ENCODE assay signal across 9 mouse cellular contexts in genomic region chr7:128208187-128208586, GRCm38 (mm10). TPM values are rescaled to one million over a fixed set of nuclear protein-coding genes. Genes with fewer than 3 reads are reported as not detected.
DNase-seq lines count a peak whose midpoint lies in the region; ATAC-seq and TF ChIP-seq lines count a peak whose summit lies in the region.
"Had no signal": no experiment of that assay in that cellular context is flagged by ENCODE, and none has a peak within 500 bp of the region (broad histone marks: within the 10 kb centered on the region; RNA-seq: fewer than 3 reads in every experiment).

No protein-coding gene starts in this region.

- 11% methylated on average over 4 of the region's 4 CpGs for WGBS in forebrain, embryonic 10.5 days
- 7% methylated on average over 4 of the region's 4 CpGs for whole genome bisulfite sequencing in forebrain, embryonic 13.5 days
- 8% methylated on average over 4 of the region's 4 CpGs for WGBS in embryonic facial prominence, embryonic 10.5 days
- WGBS in intestine, postnatal 0 days: 8% methylated on average over 4 of the region's 4 CpGs
- WGBS in lung, postnatal 0 days: 6% methylated on average over 4 of the region's 4 CpGs
- 6% methylated on average over 4 of the region's 4 CpGs for WGBS in small intestine, adult 2 months

- no peaks in the 10 kb centered on the region for H3K4me1 ChIP-seq in forebrain, embryonic 10.5 days
- H3K4me1 ChIP-seq in forebrain, embryonic 13.5 days: no peaks in the 10 kb centered on the region
- no peaks in the 10 kb centered on the region for H3K4me1 ChIP-seq in embryonic facial prominence, embryonic 10.5 days
- H3K4me1 ChIP-seq in intestine, postnatal 0 days (replicated peaks; ENCODE audit: control insufficient read depth, insufficient read depth, low read length): no peaks in the 10 kb centered on the region; the same call in 1 of the 2 replicates
- H3K4me1 ChIP-seq in lung, postnatal 0 days (ENCODE audit: insufficient read depth, low read depth, low read length): no peaks in the 10 kb centered on the region
- peaks cover 8% of the 10 kb centered on the region for H3K4me1 ChIP-seq in small intestine, adult 2 months (ENCODE audit: control insufficient read depth, insufficient read depth, insufficient read length, low read length)
- H3K4me1 ChIP-seq: liver, embryonic 15.5 days had no signal

- H3K4me2 ChIP-seq in forebrain, embryonic 13.5 days: no peak overlapping the region
- H3K4me2 ChIP-seq in intestine, postnatal 0 days (replicated peaks; ENCODE audit: low read depth): no peak overlapping the region
- no peak overlapping the region for H3K4me2 ChIP-seq in lung, postnatal 0 days (replicated peaks; ENCODE audit: low read depth, low read length)
- H3K4me2 ChIP-seq: liver, embryonic 15.5 days had no signal

- peak; percentile 97 for TF ChIP-seq CTCF in intestine, postnatal 0 days (IDR thresholded peaks at IDR 0.05; ENCODE audit: low read depth)
- TF ChIP-seq CTCF in lung, postnatal 0 days (IDR thresholded peaks at IDR 0.05): peak; percentile 94
- peak; percentile 81; the same call in 1 of the 2 replicates for TF ChIP-seq CTCF in small intestine, adult 2 months (IDR thresholded peaks at IDR 0.05; ENCODE audit: extremely low read depth, insufficient read length, insufficient replicate concordance, low read depth, low read length)

- H3K36me3 ChIP-seq in forebrain, embryonic 10.5 days (replicated peaks): no peaks in the 10 kb centered on the region
- H3K36me3 ChIP-seq in forebrain, embryonic 13.5 days (ENCODE audit: poor library complexity, severe bottlenecking): no peaks in the 10 kb centered on the region
- H3K36me3 ChIP-seq in embryonic facial prominence, embryonic 10.5 days (replicated peaks): no peaks in the 10 kb centered on the region
- H3K36me3 ChIP-seq in intestine, postnatal 0 days (ENCODE audit: control insufficient read depth, insufficient read depth): no peaks in the 10 kb centered on the region
- H3K36me3 ChIP-seq in lung, postnatal 0 days (ENCODE audit: insufficient read depth, low read length): no peaks in the 10 kb centered on the region
- H3K36me3 ChIP-seq in small intestine, adult 2 months (ENCODE audit: control insufficient read depth, insufficient read depth, low read length): no peaks in the 10 kb centered on the region
- H3K36me3 ChIP-seq: liver, embryonic 15.5 days had no signal

- no peak overlapping the region for H3K27ac ChIP-seq in forebrain, embryonic 10.5 days
- H3K27ac ChIP-seq in forebrain, embryonic 13.5 days: no peak overlapping the region
- H3K27ac ChIP-seq in embryonic facial prominence, embryonic 10.5 days (replicated peaks): no peak overlapping the region
- no peak overlapping the region for H3K27ac ChIP-seq in intestine, postnatal 0 days (ENCODE audit: low read depth, low read length)
- no peak overlapping the region for H3K27ac ChIP-seq in lung, postnatal 0 days (ENCODE audit: low read length)
- no peak overlapping the region for H3K27ac ChIP-seq in small intestine, adult 2 months (ENCODE audit: insufficient read depth, low read depth, low read length)
- H3K27ac ChIP-seq: liver, embryonic 15.5 days had no signal

- no peaks in the 10 kb centered on the region for H3K27me3 ChIP-seq in forebrain, embryonic 10.5 days (ENCODE audit: poor library complexity, severe bottlenecking)
- no peaks in the 10 kb centered on the region for H3K27me3 ChIP-seq in forebrain, embryonic 13.5 days
- H3K27me3 ChIP-seq in embryonic facial prominence, embryonic 10.5 days (replicated peaks; ENCODE audit: low read depth, poor library complexity, severe bottlenecking): no peaks in the 10 kb centered on the region
- H3K27me3 ChIP-seq in intestine, postnatal 0 days (replicated peaks; ENCODE audit: control insufficient read depth, insufficient read depth, low read length): no peaks in the 10 kb centered on the region
- H3K27me3 ChIP-seq in lung, postnatal 0 days (replicated peaks; ENCODE audit: insufficient read depth, low read length): no peaks in the 10 kb centered on the region
- no peaks in the 10 kb centered on the region for H3K27me3 ChIP-seq in small intestine, adult 2 months (ENCODE audit: control insufficient read depth, insufficient read depth, low read length)
- H3K27me3 ChIP-seq: liver, embryonic 15.5 days had no signal

- TF ChIP-seq EP300 in lung, postnatal 0 days (IDR thresholded peaks at IDR 0.05): no peak

- no peak for TF ChIP-seq POLR2A in small intestine, adult 2 months (IDR thresholded peaks at IDR 0.05; ENCODE audit: low read depth, low read length)

- no peak overlapping the region for H3K4me3 ChIP-seq in forebrain, embryonic 10.5 days
- H3K4me3 ChIP-seq in forebrain, embryonic 13.5 days: no peak overlapping the region
- H3K4me3 ChIP-seq in embryonic facial prominence, embryonic 10.5 days: no peak overlapping the region
- H3K4me3 ChIP-seq in intestine, postnatal 0 days (ENCODE audit: low read depth, low read length): no peak overlapping the region
- H3K4me3 ChIP-seq in lung, postnatal 0 days (ENCODE audit: low read depth, low read length): no peak overlapping the region
- no peak overlapping the region for H3K4me3 ChIP-seq in small intestine, adult 2 months (ENCODE audit: low read depth, low read length)
- H3K4me3 ChIP-seq: liver, embryonic 15.5 days had no signal

- H3K9me3 ChIP-seq in forebrain, embryonic 10.5 days: no peaks in the 10 kb centered on the region
- no peaks in the 10 kb centered on the region for H3K9me3 ChIP-seq in forebrain, embryonic 13.5 days (replicated peaks)
- no peaks in the 10 kb centered on the region for H3K9me3 ChIP-seq in embryonic facial prominence, embryonic 10.5 days
- H3K9me3 ChIP-seq in intestine, postnatal 0 days (ENCODE audit: control insufficient read depth): no peaks in the 10 kb centered on the region
- no peaks in the 10 kb centered on the region for H3K9me3 ChIP-seq in lung, postnatal 0 days (ENCODE audit: low read length)
- H3K9me3 ChIP-seq: liver, embryonic 15.5 days had no signal

- ATAC-seq in forebrain, embryonic 13.5 days: no peak
- ATAC-seq in intestine, postnatal 0 days: peak; percentile 47; the same call in 1 of the 2 replicates
- peak; percentile 38 for ATAC-seq in lung, postnatal 0 days

- no peak overlapping the region for H3K9ac ChIP-seq in forebrain, embryonic 13.5 days
- H3K9ac ChIP-seq in intestine, postnatal 0 days (ENCODE audit: low read depth, low read length): no peak overlapping the region
- H3K9ac ChIP-seq in lung, postnatal 0 days (replicated peaks; ENCODE audit: low read depth): no peak overlapping the region
- H3K9ac ChIP-seq: liver, embryonic 15.5 days had no signal

- peak; percentile 35 for DNase-seq in forebrain, embryonic 10.5 days (ENCODE audit: extremely low spot score, low spot score)
- peak; percentile 59 for DNase-seq in A20 (ENCODE audit: low read depth, low spot score)
- DNase-seq in adrenal gland, postnatal 25 days: peak; percentile 34
- peak; percentile 64 for DNase-seq in embryonic facial prominence, embryonic 10.5 days (ENCODE audit: low spot score)
- DNase-seq in lung, postnatal 0 days (ENCODE audit: low spot score): peak; percentile 86

RNA-seq across cellular contexts. Expression of gene Cox6a2, which starts 2.0 kb away (rescaled TPM):
- polyA plus RNA-seq in forebrain, embryonic 10.5 days (2016; fragmentation: Nextera tagmentation; extraction: Ambion mirVana): not detected in 2 replicates
- 0.55 TPM in 1 of 2 replicates, not detected in the other for polyA plus RNA-seq in forebrain, embryonic 13.5 days (2015; fragmentation: Nextera tagmentation; extraction: Ambion mirVana)
- 2.8 and 5.0 TPM in 2 replicates for total RNA-seq in adrenal gland, postnatal 25 days (2021)
- 0.39 TPM in 1 of 2 replicates, not detected in the other for polyA plus RNA-seq in embryonic facial prominence, embryonic 10.5 days (2016; fragmentation: Nextera tagmentation; extraction: Ambion mirVana)
- polyA plus RNA-seq in intestine, postnatal 0 days (2015; fragmentation: Nextera tagmentation; extraction: Ambion mirVana): 0.24 and 0.90 TPM in 2 replicates
- 26.6 and 27.8 TPM in 2 replicates for polyA plus RNA-seq in lung, postnatal 0 days (2015; fragmentation: Nextera tagmentation; extraction: Ambion mirVana)
- polyA plus RNA-seq in small intestine, adult 2 months (2012; rRNA removed): 0.53 and 1.1 TPM in 2 replicates

RNA-seq across cellular contexts. Expression of gene Armc5, which starts 29.0 kb away (rescaled TPM):
- 15.3 and 15.4 TPM in 2 replicates for polyA plus RNA-seq in forebrain, embryonic 10.5 days (2016; fragmentation: Nextera tagmentation; extraction: Ambion mirVana)
- 11.0 and 12.2 TPM in 2 replicates for polyA plus RNA-seq in forebrain, embryonic 13.5 days (2015; fragmentation: Nextera tagmentation; extraction: Ambion mirVana)
- 19.3 and 20.5 TPM in 2 replicates for total RNA-seq in adrenal gland, postnatal 25 days (2021)
- polyA plus RNA-seq in embryonic facial prominence, embryonic 10.5 days (2016; fragmentation: Nextera tagmentation; extraction: Ambion mirVana): 17.5 and 19.1 TPM in 2 replicates
- 12.1 and 14.0 TPM in 2 replicates for polyA plus RNA-seq in intestine, postnatal 0 days (2015; fragmentation: Nextera tagmentation; extraction: Ambion mirVana)
- 17.9 and 20.3 TPM in 2 replicates for polyA plus RNA-seq in lung, postnatal 0 days (2015; fragmentation: Nextera tagmentation; extraction: Ambion mirVana)
- 24.7 and 57.1 TPM in 2 replicates for polyA plus RNA-seq in small intestine, adult 2 months (2012; rRNA removed)

RNA-seq across cellular contexts. Expression of gene 9130023H24Rik, which starts 29.6 kb away (rescaled TPM):
- 10.0 and 10.7 TPM in 2 replicates for polyA plus RNA-seq in forebrain, embryonic 10.5 days (2016; fragmentation: Nextera tagmentation; extraction: Ambion mirVana)
- polyA plus RNA-seq in forebrain, embryonic 13.5 days (2015; fragmentation: Nextera tagmentation; extraction: Ambion mirVana): 9.5 and 11.3 TPM in 2 replicates
- 9.1 and 10.3 TPM in 2 replicates for total RNA-seq in adrenal gland, postnatal 25 days (2021)
- polyA plus RNA-seq in embryonic facial prominence, embryonic 10.5 days (2016; fragmentation: Nextera tagmentation; extraction: Ambion mirVana): 9.2 and 10.4 TPM in 2 replicates
- 3.6 and 4.2 TPM in 2 replicates for polyA plus RNA-seq in intestine, postnatal 0 days (2015; fragmentation: Nextera tagmentation; extraction: Ambion mirVana)
- polyA plus RNA-seq in lung, postnatal 0 days (2015; fragmentation: Nextera tagmentation; extraction: Ambion mirVana): 6.2 and 6.5 TPM in 2 replicates
- 0.60 and 0.71 TPM in 2 replicates for polyA plus RNA-seq in small intestine, adult 2 months (2012; rRNA removed)

RNA-seq across cellular contexts. Expression of gene Tgfb1i1, which starts 38.4 kb away (rescaled TPM):
- polyA plus RNA-seq in forebrain, embryonic 10.5 days (2016; fragmentation: Nextera tagmentation; extraction: Ambion mirVana): 22.5 and 23.3 TPM in 2 replicates
- polyA plus RNA-seq in forebrain, embryonic 13.5 days (2015; fragmentation: Nextera tagmentation; extraction: Ambion mirVana): 13.6 and 14.5 TPM in 2 replicates
- 20.2 and 23.0 TPM in 2 replicates for total RNA-seq in adrenal gland, postnatal 25 days (2021)
- 23.6 and 25.3 TPM in 2 replicates for polyA plus RNA-seq in embryonic facial prominence, embryonic 10.5 days (2016; fragmentation: Nextera tagmentation; extraction: Ambion mirVana)
- 111 and 113 TPM in 2 replicates for polyA plus RNA-seq in intestine, postnatal 0 days (2015; fragmentation: Nextera tagmentation; extraction: Ambion mirVana)
- 157 and 160 TPM in 2 replicates for polyA plus RNA-seq in lung, postnatal 0 days (2015; fragmentation: Nextera tagmentation; extraction: Ambion mirVana)
- polyA plus RNA-seq in small intestine, adult 2 months (2012; rRNA removed): 38.0 and 56.7 TPM in 2 replicates

RNA-seq across cellular contexts. Expression of gene Itgad, which starts 54.0 kb away (rescaled TPM):
- not detected in 2 replicates for polyA plus RNA-seq in forebrain, embryonic 10.5 days (2016; fragmentation: Nextera tagmentation; extraction: Ambion mirVana)
- not detected in 2 replicates for polyA plus RNA-seq in forebrain, embryonic 13.5 days (2015; fragmentation: Nextera tagmentation; extraction: Ambion mirVana)
- not detected in 2 replicates for total RNA-seq in adrenal gland, postnatal 25 days (2021)
- polyA plus RNA-seq in embryonic facial prominence, embryonic 10.5 days (2016; fragmentation: Nextera tagmentation; extraction: Ambion mirVana): not detected in 2 replicates
- polyA plus RNA-seq in intestine, postnatal 0 days (2015; fragmentation: Nextera tagmentation; extraction: Ambion mirVana): not detected in 2 replicates
- 0.14 and 0.24 TPM in 2 replicates for polyA plus RNA-seq in lung, postnatal 0 days (2015; fragmentation: Nextera tagmentation; extraction: Ambion mirVana)
- 0.61 and 1.4 TPM in 2 replicates for polyA plus RNA-seq in small intestine, adult 2 months (2012; rRNA removed)

Comparison
In these comparisons a context has a peak if more than half of its experiments do, and no peak if none do; other contexts are left out.
1. DNase-seq: peak in every context shown above with its lines; median percentile 86 in lung, postnatal 0 days; 64 in embryonic facial prominence, embryonic 10.5 days; 59 in A20; 35 in forebrain, embryonic 10.5 days; 34 in adrenal gland, postnatal 25 days.
2. RNA of gene Cox6a2, which starts 2.0 kb away (polyA plus RNA-seq): 26.6 to 27.8 TPM in lung, postnatal 0 days; 0.24 to 0.90 TPM in intestine, postnatal 0 days, 0.53 to 1.1 TPM in small intestine, adult 2 months, 0.39 TPM in embryonic facial prominence, embryonic 10.5 days, 0.55 TPM in forebrain, embryonic 13.5 days and not detected in forebrain, embryonic 10.5 days; every median in the first group is over 10 times any median in the second.
3. Peak in every context shown above with its lines, with median percentiles within 50 percentile points of each other: CTCF ChIP-seq.